26 mouse cellular contexts compared by ENCODE assay signal in the genomic region with DNA sequence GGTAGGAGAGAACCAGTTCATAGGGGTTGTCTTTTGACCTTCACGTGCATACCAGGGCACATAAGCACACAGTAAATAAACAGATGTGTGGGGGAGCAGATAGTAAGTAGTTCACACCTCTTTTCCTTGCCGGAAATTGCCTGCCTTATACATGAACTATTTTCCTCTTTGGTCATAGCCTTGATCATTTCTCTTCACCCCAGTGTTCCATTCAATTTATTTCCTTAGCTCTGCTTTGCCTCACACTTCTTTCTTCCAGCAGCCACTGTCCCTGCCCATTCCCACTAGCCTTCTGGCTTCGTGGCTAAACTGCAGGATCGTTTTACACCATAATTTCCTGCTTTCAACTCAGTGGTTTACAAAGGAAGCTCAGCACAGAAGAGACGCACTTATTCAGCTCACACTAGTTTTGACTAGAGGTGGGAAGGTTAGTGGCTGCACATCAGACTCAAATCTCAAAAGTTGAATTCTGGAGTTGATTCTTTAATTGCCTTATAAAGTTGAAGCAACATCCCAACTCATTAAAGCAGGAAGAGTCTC.
A peak's percentile ranks its signal among the peaks of the same experiment; 100 is the strongest.
DNase-seq lines count a peak whose midpoint lies in the region; ATAC-seq lines count a peak whose summit lies in the region.
"Had no signal": no experiment of that assay in that cellular context is flagged by ENCODE, and none has a peak within 500 bp of the region (broad histone marks: within the 10 kb centered on the region; RNA-seq: fewer than 3 reads in every experiment).

No protein-coding gene starts in this region.

- H3K4me3 ChIP-seq in embryonic facial prominence, embryonic 11.5 days (ENCODE audit: low read depth, low read length), result no peak overlapping the region
- no peak overlapping the region for H3K4me3 ChIP-seq in limb, embryonic 12.5 days (replicated peaks)
- H3K4me3 ChIP-seq: erythroblast, embryonic 14.5 days; forebrain, embryonic 13.5 days; gastrocnemius, adult 2 months; heart, embryonic 10.5 days; hindbrain, embryonic 15.5 days; intestine, embryonic 15.5 days; limb, embryonic 15.5 days; lung, embryonic 15.5 days; megakaryocyte, embryonic 14.5 days; midbrain, embryonic 15.5 days had no signal

- H3K9ac ChIP-seq in embryonic facial prominence, embryonic 11.5 days (replicated peaks; ENCODE audit: low read length), result no peak overlapping the region
- no peak overlapping the region for H3K9ac ChIP-seq in limb, embryonic 12.5 days (replicated peaks)
- H3K9ac ChIP-seq: forebrain, embryonic 13.5 days; hindbrain, embryonic 15.5 days; intestine, embryonic 15.5 days; limb, embryonic 15.5 days; liver, embryonic 14.5 days; lung, embryonic 15.5 days; midbrain, embryonic 15.5 days had no signal

- H3K4me2 ChIP-seq in embryonic facial prominence, embryonic 11.5 days (ENCODE audit: low read depth, low read length), result no peak overlapping the region
- H3K4me2 ChIP-seq in limb, embryonic 12.5 days, result no peak overlapping the region
- H3K4me2 ChIP-seq: forebrain, embryonic 13.5 days; hindbrain, embryonic 15.5 days; intestine, embryonic 15.5 days; limb, embryonic 15.5 days; lung, embryonic 15.5 days; midbrain, embryonic 15.5 days had no signal

- DNase-seq in embryo, embryonic 10 days (ENCODE audit: low spot score), result peak; percentile 52
- DNase-seq in embryo, embryonic 9.5 days (ENCODE audit: extremely low spot score), result no peak
- DNase-seq in 3T3-L1 (ENCODE audit: low read depth, low spot score), result peak; percentile 8
- peak; percentile 50 for DNase-seq in embryonic facial prominence, embryonic 11.5 days (ENCODE audit: low spot score)
- no peak for DNase-seq in heart, postnatal 14 days
- DNase-seq in adrenal gland, postnatal 14 days, result no peak
- no peak for DNase-seq in left cerebral cortex, postnatal 4 days
- DNase-seq: adrenal gland, postnatal 25 days; cerebellum, adult 9-10 months; gastrocnemius, adult 2 months; kidney, adult 9 months; lung, postnatal 36 days; right cerebral cortex, adult 18-20 months; thymus, adult 2 months; thymus, postnatal 4 days had no signal

- no peak overlapping the region for H3K27ac ChIP-seq in embryonic facial prominence, embryonic 11.5 days (replicated peaks; ENCODE audit: low read depth, low read length)
- H3K27ac ChIP-seq in limb, embryonic 12.5 days, result 0 out of 2 replicates have a peak overlapping the region, but pooled peaks have one; percentile 29
- H3K27ac ChIP-seq: forebrain, embryonic 13.5 days; gastrocnemius, adult 2 months; heart, embryonic 10.5 days; hindbrain, embryonic 15.5 days; intestine, embryonic 15.5 days; limb, embryonic 15.5 days; liver, embryonic 14.5 days; lung, embryonic 15.5 days; midbrain, embryonic 15.5 days had no signal

- intact Hi-C loops in heart, postnatal 14 days (cut with DNase I), result no loop called here
- intact Hi-C loops in left cerebral cortex, postnatal 4 days (cut with DNase I), result no loop called here

- no peaks in the 10 kb centered on the region; the same call in 1 of the 2 replicates for H3K4me1 ChIP-seq in embryonic facial prominence, embryonic 11.5 days (ENCODE audit: control insufficient read depth, insufficient read depth, low read length)
- peaks cover 27% of the 10 kb centered on the region for H3K4me1 ChIP-seq in limb, embryonic 12.5 days (replicated peaks)
- H3K4me1 ChIP-seq: heart, embryonic 10.5 days; intestine, embryonic 15.5 days had no signal

- ATAC-seq in embryonic facial prominence, embryonic 11.5 days (replicated peaks; ENCODE audit: insufficient number of reproducible peaks, low FRiP score, low TSS enrichment, low read depth), result 0 out of 2 replicates have a peak, but pooled peaks have one; percentile 29
- peak; percentile 31; the same call in 1 of the 2 replicates for ATAC-seq in limb, embryonic 12.5 days (ENCODE audit: insufficient number of reproducible peaks, insufficient read depth, low FRiP score, low TSS enrichment, low read depth)
- ATAC-seq: forebrain, embryonic 13.5 days; intestine, embryonic 15.5 days; midbrain, embryonic 15.5 days had no signal

- no peaks in the 10 kb centered on the region for H3K9me3 ChIP-seq in embryonic facial prominence, embryonic 11.5 days (replicated peaks; ENCODE audit: control insufficient read depth, low read length)
- no peaks in the 10 kb centered on the region for H3K9me3 ChIP-seq in limb, embryonic 12.5 days
- H3K9me3 ChIP-seq: forebrain, embryonic 13.5 days; heart, embryonic 10.5 days; hindbrain, embryonic 15.5 days; intestine, embryonic 15.5 days; limb, embryonic 15.5 days; lung, embryonic 15.5 days; megakaryocyte, embryonic 14.5 days; midbrain, embryonic 15.5 days had no signal

- H3K36me3 ChIP-seq in embryonic facial prominence, embryonic 11.5 days (replicated peaks; ENCODE audit: control insufficient read depth, insufficient read depth, low read depth, low read length), result no peaks in the 10 kb centered on the region
- no peaks in the 10 kb centered on the region for H3K36me3 ChIP-seq in limb, embryonic 12.5 days
- H3K36me3 ChIP-seq: heart, embryonic 10.5 days; hindbrain, embryonic 15.5 days; intestine, embryonic 15.5 days; limb, embryonic 15.5 days; lung, embryonic 15.5 days; midbrain, embryonic 15.5 days had no signal

- H3K27me3 ChIP-seq in embryonic facial prominence, embryonic 11.5 days (ENCODE audit: control insufficient read depth, insufficient read depth, low read length), result no peaks in the 10 kb centered on the region
- no peaks in the 10 kb centered on the region for H3K27me3 ChIP-seq in limb, embryonic 12.5 days
- H3K27me3 ChIP-seq: forebrain, embryonic 13.5 days; hindbrain, embryonic 15.5 days; intestine, embryonic 15.5 days; limb, embryonic 15.5 days; lung, embryonic 15.5 days; megakaryocyte, embryonic 14.5 days; midbrain, embryonic 15.5 days had no signal

- WGBS in embryonic facial prominence, embryonic 11.5 days, result 20% methylated on average over 5 of the region's 5 CpGs
- 5% methylated on average over 5 of the region's 5 CpGs for WGBS in limb, embryonic 12.5 days

Comparison
In these comparisons a context has a peak if more than half of its experiments do, and no peak if none do; other contexts are left out.
1. DNase-seq: peak in embryo, embryonic 10 days (single experiment), 3T3-L1 (single experiment) and embryonic facial prominence, embryonic 11.5 days (single experiment); none in embryo, embryonic 9.5 days (single experiment), heart, postnatal 14 days (0 of 2), adrenal gland, postnatal 14 days (single experiment) and left cerebral cortex, postnatal 4 days (single experiment).